Mouse (Mus musculus): ENCODE measurements at regions not wholly inside any gene's neighbourhood (a gene's known extent, or its start where the extent isn't known, plus 50 kb on each side); places are given as distances from the start of the nearest gene placed in this dataset.

- no peak for ATAC-seq (ENCODE audit: low FRiP score, low TSS enrichment)
- Histone ChIP-seq H3K4me1 (replicated peaks; ENCODE audit: control insufficient read depth, insufficient read depth) (no peaks in the 10 kb centered on the region), H3K27me3 (ENCODE audit: control insufficient read depth, insufficient read depth, low read length) (no peaks in the 10 kb centered on the region), H3K36me3 (ENCODE audit: control insufficient read depth, insufficient read depth, low read length) (no peaks in the 10 kb centered on the region), H3K9ac (ENCODE audit: low read length) (no peak overlapping the region), H3K9me3 (ENCODE audit: control insufficient read depth, low read length) (no peaks in the 10 kb centered on the region), H3K27ac (replicated peaks) (no peak overlapping the region), H3K4me3 (ENCODE audit: low read depth, low read length) (no peak overlapping the region), H3K4me2 (replicated peaks; ENCODE audit: low read depth) (no peak overlapping the region)
- 31% methylated on average over 11 of the region's 11 CpGs for WGBS
- no peak for TF ChIP-seq CTCF (IDR thresholded peaks at IDR 0.05; ENCODE audit: low read depth)
- no peak for DNase-seq (ENCODE audit: low spot score)
These were observed 99.1 kb upstream of the Ccnd2 start for GRCm38 (mm10) chr6:127250874-127251670.

- Histone ChIP-seq H3K4me2 (replicated peaks; ENCODE audit: low read depth) (no peak overlapping the region), H3K36me3 (ENCODE audit: control insufficient read depth, insufficient read depth, low read length) (no peaks in the 10 kb centered on the region), H3K27ac (replicated peaks) (no peak overlapping the region), H3K9me3 (ENCODE audit: control insufficient read depth, low read length) (no peaks in the 10 kb centered on the region), H3K4me3 (ENCODE audit: low read depth, low read length) (no peak overlapping the region), H3K9ac (ENCODE audit: low read length) (no peak overlapping the region), H3K4me1 (replicated peaks; ENCODE audit: control insufficient read depth, insufficient read depth) (no peaks in the 10 kb centered on the region), H3K27me3 (ENCODE audit: control insufficient read depth, insufficient read depth, low read length) (no peaks in the 10 kb centered on the region)
- TF ChIP-seq EP300 (optimal IDR thresholded peaks at IDR 0.05), result no peak
- no peak for TF ChIP-seq CTCF (IDR thresholded peaks at IDR 0.05; ENCODE audit: low read depth)
- WGBS, result 4% methylated on average over 5 of the region's 5 CpGs
- peak; percentile 34 for DNase-seq (ENCODE audit: low spot score)
- ATAC-seq (ENCODE audit: low FRiP score, low TSS enrichment), result no peak
These were observed 99.6 kb upstream of the Ccnd2 start for GRCm38 (mm10) chr6:127251671-127251985.

GRCm38 (mm10) chr6:127252000-127252721, 100.2 kb upstream of the Ccnd2 start:
- TF ChIP-seq EP300 (optimal IDR thresholded peaks at IDR 0.05), result no peak
- TF ChIP-seq CTCF (IDR thresholded peaks at IDR 0.05; ENCODE audit: low read depth), result no peak
- no peak for ATAC-seq (ENCODE audit: low FRiP score, low TSS enrichment)
- Histone ChIP-seq H3K27me3 (ENCODE audit: control insufficient read depth, insufficient read depth, low read length) (no peaks in the 10 kb centered on the region), H3K4me1 (replicated peaks; ENCODE audit: control insufficient read depth, insufficient read depth) (no peaks in the 10 kb centered on the region), H3K9ac (ENCODE audit: low read length) (no peak overlapping the region), H3K4me2 (replicated peaks; ENCODE audit: low read depth) (no peak overlapping the region), H3K9me3 (ENCODE audit: control insufficient read depth, low read length) (no peaks in the 10 kb centered on the region), H3K27ac (replicated peaks) (no peak overlapping the region), H3K36me3 (ENCODE audit: control insufficient read depth, insufficient read depth, low read length) (no peaks in the 10 kb centered on the region), H3K4me3 (ENCODE audit: low read depth, low read length) (no peak overlapping the region)
- no peak for DNase-seq (ENCODE audit: low spot score)
- WGBS, result 16% methylated on average over 3 of the region's 3 CpGs

GRCm38 (mm10) chr6:127253935-127254334, 101.9 kb upstream of the Ccnd2 start:
- H3K27me3 ChIP-seq (ENCODE audit: control insufficient read depth, insufficient read depth, low read length), result no peaks in the 10 kb centered on the region

GRCm38 (mm10) chr6:127263903-127264680, 112.1 kb upstream of the Ccnd2 start:
- no peaks in the 10 kb centered on the region for H3K27me3 ChIP-seq (ENCODE audit: control insufficient read depth, insufficient read depth, low read length)
- TF ChIP-seq CTCF (IDR thresholded peaks at IDR 0.05; ENCODE audit: low read depth) (no peak), EP300 (optimal IDR thresholded peaks at IDR 0.05) (no peak)
- peaks cover 2% of the 10 kb centered on the region; the same call in 1 of the 2 replicates for H3K4me1 ChIP-seq (replicated peaks; ENCODE audit: control insufficient read depth, insufficient read depth)
- ATAC-seq (ENCODE audit: low FRiP score, low TSS enrichment) (no peak), DNase-seq (ENCODE audit: low spot score) (no peak)
- no peaks in the 10 kb centered on the region for H3K9me3 ChIP-seq (ENCODE audit: control insufficient read depth, low read length)
- H3K27ac ChIP-seq (replicated peaks), result no peak overlapping the region
- no peak overlapping the region for H3K9ac ChIP-seq (ENCODE audit: low read length)
- H3K4me2 ChIP-seq (replicated peaks; ENCODE audit: low read depth), result no peak overlapping the region
- no peaks in the 10 kb centered on the region for H3K36me3 ChIP-seq (ENCODE audit: control insufficient read depth, insufficient read depth, low read length)
- no peak overlapping the region for H3K4me3 ChIP-seq (ENCODE audit: low read depth, low read length)
- WGBS, result 55% methylated on average over 5 of the region's 5 CpGs

More at GRCm38 (mm10) chr6:127253935-127254334, 101.9 kb upstream of the Ccnd2 start:
- Histone ChIP-seq H3K9ac (ENCODE audit: low read length) (no peak overlapping the region), H3K4me2 (replicated peaks; ENCODE audit: low read depth) (no peak overlapping the region), H3K9me3 (ENCODE audit: control insufficient read depth, low read length) (no peaks in the 10 kb centered on the region), H3K4me3 (ENCODE audit: low read depth, low read length) (no peak overlapping the region), H3K27ac (replicated peaks) (no peak overlapping the region), H3K4me1 (replicated peaks; ENCODE audit: control insufficient read depth, insufficient read depth) (no peaks in the 10 kb centered on the region), H3K36me3 (ENCODE audit: control insufficient read depth, insufficient read depth, low read length) (no peaks in the 10 kb centered on the region)
- TF ChIP-seq CTCF (IDR thresholded peaks at IDR 0.05; ENCODE audit: low read depth) (no peak), EP300 (optimal IDR thresholded peaks at IDR 0.05) (no peak)
- 78% methylated on average over 3 of the region's 3 CpGs for WGBS
- ATAC-seq (ENCODE audit: low FRiP score, low TSS enrichment) (no peak), DNase-seq (ENCODE audit: low spot score) (no peak)

Measured in stomach, postnatal 0 days (tissue).